Mouse (Mus musculus) lung, embryonic 16.5 days (tissue): ENCODE measurements at regions not wholly inside any gene's neighbourhood (a gene's known extent, or its start where the extent isn't known, plus 50 kb on each side); places are given as distances from the start of the nearest gene placed in this dataset.

Source experiments
- ATAC-seq: fragments of 200-750 bp; cut with Nextera tagmentation; 2 replicates; pipeline ENCODE4 v1.8.0; 2017; ENCODE audit warnings: low read depth, mild to moderate bottlenecking, moderate library complexity
- H3K27ac ChIP-seq: fragments of 300-500 bp; sonication (generic); 2 replicates; pipeline ENCODE4 v1.5.1; 2014; ENCODE audit warnings: mild to moderate bottlenecking, control low read depth, low read length
- H3K27me3 ChIP-seq: fragments of 300-500 bp; sonication (generic); 2 replicates; pipeline ENCODE4 v1.6.1; 2014; ENCODE audit warnings: low read depth, low read length, mixed read lengths; ENCODE audit not compliant: control insufficient read depth, insufficient read depth
- H3K36me3 ChIP-seq: fragments of 300-500 bp; sonication (generic); 2 replicates; pipeline ENCODE4 v1.6.1; 2014; ENCODE audit warnings: low read length; ENCODE audit not compliant: control insufficient read depth, insufficient read depth
- H3K4me1 ChIP-seq: fragments of 300-500 bp; sonication (generic); replicated peaks from 2 replicates; pipeline ENCODE4 v1.6.1; 2014; ENCODE audit warnings: low read length, mixed read lengths; ENCODE audit not compliant: control insufficient read depth, insufficient read depth
- H3K4me2 ChIP-seq: fragments of 300-500 bp; sonication (generic); 2 replicates; pipeline ENCODE4 v1.6.1; 2014; ENCODE audit warnings: low read depth, low read length, control low read depth
- H3K4me3 ChIP-seq: fragments of 300-500 bp; sonication (generic); 2 replicates; pipeline ENCODE4 v1.5.1; 2014; ENCODE audit warnings: mild to moderate bottlenecking, low read length, control low read depth
- H3K9ac ChIP-seq: fragments of 300-500 bp; sonication (generic); 2 replicates; pipeline ENCODE4 v1.6.1; 2014; ENCODE audit warnings: low read length, control low read depth
- H3K9me3 ChIP-seq: fragments of 300-500 bp; sonication (generic); 2 replicates; pipeline ENCODE4 v1.6.1; 2016; ENCODE audit warnings: low read length; ENCODE audit not compliant: control insufficient read depth
- WGBS: fragments of 180-500 bp; shearing (Covaris S2); extraction: QIAGEN DNeasy Blood & Tissue Kit; methylation state at CpG from one replicate; pipeline ENCODE4 v1.1.7; 2014; 5-methylcytosine and 5-hydroxymethylcytosine counted together

- H3K4me1 ChIP-seq, result 0 out of 2 replicates have a peak, but pooled peaks cover 2% of the 10 kb centered on the region
- H3K4me2 ChIP-seq, result peak overlapping the region; percentile 47
- H3K27ac ChIP-seq, result no peak overlapping the region
- peak overlapping the region; percentile 13; the same call in 1 of the 2 replicates for H3K4me3 ChIP-seq
- 52% methylated on average over 5 of the region's 5 CpGs for WGBS
- no peaks in the 10 kb centered on the region for H3K9me3 ChIP-seq
- ATAC-seq, result peak; percentile 57; the same call in 1 of the 2 replicates
- no peaks in the 10 kb centered on the region; the same call in 1 of the 2 replicates for H3K27me3 ChIP-seq
- no peaks in the 10 kb centered on the region for H3K36me3 ChIP-seq
- no peak overlapping the region for H3K9ac ChIP-seq
Measured at GRCm38 (mm10) chr11:86431550-86431949, 52.9 kb upstream of the Rnft1 start.

- Histone ChIP-seq H3K27ac (no peak overlapping the region), H3K9ac (no peak overlapping the region), H3K4me1 (0 out of 2 replicates have a peak, but pooled peaks cover 2% of the 10 kb centered on the region), H3K36me3 (no peaks in the 10 kb centered on the region), H3K4me2 (no peak overlapping the region), H3K9me3 (no peaks in the 10 kb centered on the region), H3K27me3 (no peaks in the 10 kb centered on the region; the same call in 1 of the 2 replicates), H3K4me3 (no peak overlapping the region)
- WGBS, result 80% methylated on average over 8 of the region's 8 CpGs
- no peak for ATAC-seq
Measured at GRCm38 (mm10) chr11:86434106-86434505, 50.4 kb upstream of the Rnft1 start.
